Mouse (Mus musculus): ENCODE results near the gene Tmtc4.

DNA sequence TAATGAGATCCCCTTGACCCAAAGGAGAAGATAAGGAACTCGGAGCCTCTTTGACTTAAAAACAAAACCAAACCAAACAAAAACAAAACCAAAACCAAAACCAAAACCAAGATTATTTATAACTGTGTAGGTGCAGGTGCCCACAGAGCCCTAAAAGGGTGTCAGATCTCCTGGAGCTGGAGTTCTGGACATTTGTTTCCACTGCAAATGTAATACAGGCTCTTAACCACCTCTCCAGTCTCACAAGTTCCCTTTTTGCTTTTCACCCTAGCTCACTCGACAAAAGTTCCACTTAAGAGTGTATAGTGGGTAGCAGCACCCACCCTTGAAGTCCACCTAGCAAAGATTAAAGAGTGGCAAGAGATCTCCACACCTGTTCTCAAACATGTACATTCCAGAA lies 2.6 kb upstream of the Tmtc4 start:
- TF ChIP-seq POLR2A (IDR thresholded peaks at IDR 0.05; ENCODE audit: low read depth, low read length), result no peak
- no peak for TF ChIP-seq CTCF (conservative IDR thresholded peaks at IDR 0.05 in 1 of 2, IDR thresholded peaks at IDR 0.05 in 1 of 2; ENCODE audit: low read depth in 2 of 2, low read length in 2 of 2)
- no peak for TF ChIP-seq ZNF384 (IDR thresholded peaks at IDR 0.05; ENCODE audit: low read depth, low read length)
- no peak for TF ChIP-seq MAFK (IDR thresholded peaks at IDR 0.05; ENCODE audit: insufficient replicate concordance, low read length)
- TF ChIP-seq E2F4 (IDR thresholded peaks at IDR 0.05; ENCODE audit: insufficient replicate concordance, low read depth, low read length), result no peak

All from CH12.LX (cell line).